ENCODE assay signal across 12 mouse cellular contexts in genomic region chr1:153192379-153192778, GRCm38 (mm10). TPM values are rescaled to one million over a fixed set of nuclear protein-coding genes. Genes with fewer than 3 reads are reported as not detected.
DNase-seq lines count a peak whose midpoint lies in the region; ATAC-seq and TF ChIP-seq lines count a peak whose summit lies in the region.
"Had no signal": no experiment of that assay in that cellular context is flagged by ENCODE, and none has a peak within 500 bp of the region (broad histone marks: within the 10 kb centered on the region; RNA-seq: fewer than 3 reads in every experiment).

No protein-coding gene starts in this region.

- H3K27ac ChIP-seq in heart, embryonic 12.5 days (ENCODE audit: poor library complexity, severe bottlenecking) = peak overlapping the region; percentile 93
- H3K27ac ChIP-seq in lung, embryonic 14.5 days (ENCODE audit: low read depth) = peak overlapping the region; percentile 73
- no peak overlapping the region for H3K27ac ChIP-seq in lung, postnatal 0 days (ENCODE audit: low read length)
- peak overlapping the region; percentile 55; the same call in 1 of the 2 replicates for H3K27ac ChIP-seq in hindbrain, embryonic 14.5 days
- peak overlapping the region; percentile 61; the same call in 1 of the 2 replicates for H3K27ac ChIP-seq in stomach, embryonic 15.5 days
- H3K27ac ChIP-seq: neural tube, embryonic 12.5 days had no signal

- TF ChIP-seq CTCF in lung, embryonic 14.5 days (IDR thresholded peaks at IDR 0.05; ENCODE audit: low read depth) = no peak
- no peak for TF ChIP-seq CTCF in lung, postnatal 0 days (IDR thresholded peaks at IDR 0.05)

- H3K9me3 ChIP-seq in heart, embryonic 12.5 days (replicated peaks) = no peaks in the 10 kb centered on the region
- no peaks in the 10 kb centered on the region for H3K9me3 ChIP-seq in lung, embryonic 14.5 days (ENCODE audit: low read depth, low read length)
- no peaks in the 10 kb centered on the region for H3K9me3 ChIP-seq in lung, postnatal 0 days (ENCODE audit: low read length)
- no peaks in the 10 kb centered on the region for H3K9me3 ChIP-seq in hindbrain, embryonic 14.5 days (ENCODE audit: control insufficient read depth, low read length)
- H3K9me3 ChIP-seq in stomach, embryonic 15.5 days = no peaks in the 10 kb centered on the region
- H3K9me3 ChIP-seq: neural tube, embryonic 12.5 days had no signal

- no peak for ATAC-seq in heart, embryonic 12.5 days (ENCODE audit: insufficient number of reproducible peaks, low FRiP score)
- no peak for ATAC-seq in lung, embryonic 14.5 days (ENCODE audit: insufficient read depth)
- ATAC-seq in lung, postnatal 0 days = no peak
- ATAC-seq in hindbrain, embryonic 14.5 days (ENCODE audit: low FRiP score) = no peak; the same call in 1 of the 2 replicates
- no peak for ATAC-seq in stomach, embryonic 15.5 days (ENCODE audit: insufficient read depth, low FRiP score, low read depth)
- no peak for ATAC-seq in monocyte, adult 5-6 weeks (replicated peaks; ENCODE audit: insufficient number of reproducible peaks, low FRiP score, low TSS enrichment, poor library complexity, severe bottlenecking)
- ATAC-seq: inflammation-experienced regulatory T-cells, adult 6 months had no signal

- H3K4me3 ChIP-seq in heart, embryonic 12.5 days = no peak overlapping the region
- no peak overlapping the region for H3K4me3 ChIP-seq in lung, embryonic 14.5 days (ENCODE audit: low read depth, low read length)
- H3K4me3 ChIP-seq in lung, postnatal 0 days (ENCODE audit: low read depth, low read length) = no peak overlapping the region
- no peak overlapping the region for H3K4me3 ChIP-seq in hindbrain, embryonic 14.5 days (replicated peaks; ENCODE audit: low read length)
- no peak overlapping the region for H3K4me3 ChIP-seq in stomach, embryonic 15.5 days (replicated peaks)
- H3K4me3 ChIP-seq: neural tube, embryonic 12.5 days had no signal

- DNase-seq in heart, adult 8-10 months (ENCODE audit: low spot score) = no peak
- no peak for DNase-seq in lung, embryonic 14.5 days
- DNase-seq in lung, postnatal 0 days (ENCODE audit: low spot score) = no peak
- DNase-seq in hindbrain, embryonic 14.5 days (ENCODE audit: low spot score) = no peak
- DNase-seq in retina, embryonic 14.5 days (ENCODE audit: low spot score) = no peak
- DNase-seq: B cell, adult 2 months; thymus, postnatal 25 days had no signal

- 83% methylated on average over 4 of the region's 4 CpGs for WGBS in heart, embryonic 12.5 days
- WGBS in lung, embryonic 14.5 days = 74% methylated on average over 4 of the region's 4 CpGs
- 73% methylated on average over 4 of the region's 4 CpGs for WGBS in lung, postnatal 0 days
- WGBS in hindbrain, embryonic 14.5 days = 79% methylated on average over 4 of the region's 4 CpGs
- WGBS in stomach, embryonic 15.5 days = 68% methylated on average over 4 of the region's 4 CpGs

- H3K9ac ChIP-seq in heart, embryonic 12.5 days = peak overlapping the region; percentile 2; the same call in 1 of the 2 replicates
- H3K9ac ChIP-seq in lung, embryonic 14.5 days = no peak overlapping the region
- no peak overlapping the region for H3K9ac ChIP-seq in lung, postnatal 0 days (replicated peaks; ENCODE audit: low read depth)
- 0 out of 2 replicates have a peak overlapping the region, but pooled peaks have one; percentile 28 for H3K9ac ChIP-seq in hindbrain, embryonic 14.5 days
- no peak overlapping the region for H3K9ac ChIP-seq in stomach, embryonic 15.5 days
- H3K9ac ChIP-seq: neural tube, embryonic 12.5 days had no signal

- no peak overlapping the region for H3K4me2 ChIP-seq in heart, embryonic 12.5 days
- H3K4me2 ChIP-seq in lung, embryonic 14.5 days = peak overlapping the region; percentile 31; the same call in 1 of the 2 replicates
- H3K4me2 ChIP-seq in lung, postnatal 0 days (replicated peaks; ENCODE audit: low read depth, low read length) = no peak overlapping the region
- no peak overlapping the region for H3K4me2 ChIP-seq in hindbrain, embryonic 14.5 days (replicated peaks)
- no peak overlapping the region for H3K4me2 ChIP-seq in stomach, embryonic 15.5 days

- no peaks in the 10 kb centered on the region for H3K36me3 ChIP-seq in heart, embryonic 12.5 days
- H3K36me3 ChIP-seq in lung, embryonic 14.5 days (ENCODE audit: insufficient read depth) = no peaks in the 10 kb centered on the region
- H3K36me3 ChIP-seq in lung, postnatal 0 days (ENCODE audit: insufficient read depth, low read length) = no peaks in the 10 kb centered on the region
- no peaks in the 10 kb centered on the region for H3K36me3 ChIP-seq in hindbrain, embryonic 14.5 days (replicated peaks; ENCODE audit: control insufficient read depth, insufficient read depth)
- no peaks in the 10 kb centered on the region for H3K36me3 ChIP-seq in stomach, embryonic 15.5 days
- H3K36me3 ChIP-seq: neural tube, embryonic 12.5 days had no signal

- H3K4me1 ChIP-seq in heart, embryonic 12.5 days (replicated peaks) = peaks cover 26% of the 10 kb centered on the region
- H3K4me1 ChIP-seq in lung, embryonic 14.5 days (ENCODE audit: insufficient read depth) = peaks cover 15% of the 10 kb centered on the region; the same call in 1 of the 2 replicates
- no peaks in the 10 kb centered on the region for H3K4me1 ChIP-seq in lung, postnatal 0 days (ENCODE audit: insufficient read depth, low read depth, low read length)
- peaks cover 11% of the 10 kb centered on the region; the same call in 1 of the 2 replicates for H3K4me1 ChIP-seq in hindbrain, embryonic 14.5 days (replicated peaks; ENCODE audit: control insufficient read depth, insufficient read depth, low read length)
- no peaks in the 10 kb centered on the region for H3K4me1 ChIP-seq in stomach, embryonic 15.5 days

- TF ChIP-seq EP300 in lung, postnatal 0 days (IDR thresholded peaks at IDR 0.05) = no peak

- no peaks in the 10 kb centered on the region for H3K27me3 ChIP-seq in heart, embryonic 12.5 days (replicated peaks)
- H3K27me3 ChIP-seq in lung, embryonic 14.5 days (ENCODE audit: insufficient read depth, low read length) = no peaks in the 10 kb centered on the region
- H3K27me3 ChIP-seq in lung, postnatal 0 days (replicated peaks; ENCODE audit: insufficient read depth, low read length) = no peaks in the 10 kb centered on the region
- peaks cover under 1% of the 10 kb centered on the region; the same call in 1 of the 2 replicates for H3K27me3 ChIP-seq in hindbrain, embryonic 14.5 days (ENCODE audit: control insufficient read depth, insufficient read depth, low read length)
- no peaks in the 10 kb centered on the region for H3K27me3 ChIP-seq in stomach, embryonic 15.5 days (replicated peaks)

RNA-seq across cellular contexts. Expression of gene Lamc2, which starts 6.1 kb away (rescaled TPM):
- polyA plus RNA-seq in heart, embryonic 12.5 days (2016; fragmentation: Nextera tagmentation; extraction: Ambion mirVana) = 8.7 and 9.8 TPM in 2 replicates
- total RNA-seq in heart, adult 8-10 months (2022) = 10 to 100 TPM in 2 of 4 experiments, 1 to 10 TPM in 2; 8.3 to 14.2 (median 11.6) TPM
- polyA plus RNA-seq in lung, embryonic 14.5 days (2014; fragmentation: Nextera tagmentation; extraction: Ambion mirVana) = 55.7 and 55.9 TPM in 2 replicates
- polyA plus RNA-seq in lung, postnatal 0 days (2015; fragmentation: Nextera tagmentation; extraction: Ambion mirVana) = 62.9 and 69.0 TPM in 2 replicates
- 1.8 and 2.0 TPM in 2 replicates for polyA plus RNA-seq in hindbrain, embryonic 14.5 days (2014; fragmentation: Nextera tagmentation; extraction: Ambion mirVana)
- polyA plus RNA-seq in stomach, embryonic 15.5 days (2015; fragmentation: Nextera tagmentation; extraction: Ambion mirVana) = 12.9 and 13.4 TPM in 2 replicates
- not detected in 3 replicates for total RNA-seq in monocyte, adult 5-6 weeks (2017)

Comparison
In these comparisons a context has a peak if more than half of its experiments do, and no peak if none do; other contexts are left out.
1. H3K9ac ChIP-seq: peak in heart, embryonic 12.5 days (single experiment) and hindbrain, embryonic 14.5 days (single experiment); none in lung, embryonic 14.5 days (single experiment), lung, postnatal 0 days (single experiment) and stomach, embryonic 15.5 days (single experiment).